ENCODE assay signal across 18 mouse cellular contexts in genomic region chr14:20599542-20599941, GRCm38 (mm10). TPM values are rescaled to one million over a fixed set of nuclear protein-coding genes. Genes with fewer than 3 reads are reported as not detected.
DNase-seq lines count a peak whose midpoint lies in the region; ATAC-seq and TF ChIP-seq lines count a peak whose summit lies in the region.
"Had no signal": no experiment of that assay in that cellular context is flagged by ENCODE, and none has a peak within 500 bp of the region (broad histone marks: within the 10 kb centered on the region; RNA-seq: fewer than 3 reads in every experiment).

No protein-coding gene starts in this region.

- WGBS in heart, postnatal 0 days, result 8% methylated on average over 2 of the region's 2 CpGs
- 17% methylated on average over 2 of the region's 2 CpGs for WGBS in liver, embryonic 15.5 days (ENCODE audit: insufficient replicate concordance)

- no peak overlapping the region for H3K4me2 ChIP-seq in heart, postnatal 0 days (ENCODE audit: low read depth, low read length)
- H3K4me2 ChIP-seq in liver, embryonic 15.5 days, result peak overlapping the region; percentile 33
- H3K4me2 ChIP-seq: embryonic facial prominence, embryonic 13.5 days; limb, embryonic 15.5 days had no signal

- H3K36me3 ChIP-seq in heart, postnatal 0 days (replicated peaks; ENCODE audit: control insufficient read depth, insufficient read depth, low read length), result no peaks in the 10 kb centered on the region
- no peaks in the 10 kb centered on the region for H3K36me3 ChIP-seq in liver, embryonic 15.5 days (replicated peaks)
- H3K36me3 ChIP-seq: limb, embryonic 15.5 days had no signal

- no peaks in the 10 kb centered on the region for H3K27me3 ChIP-seq in heart, postnatal 0 days (ENCODE audit: control insufficient read depth, insufficient read depth, low read length)
- no peaks in the 10 kb centered on the region for H3K27me3 ChIP-seq in liver, embryonic 15.5 days
- H3K27me3 ChIP-seq: embryonic facial prominence, embryonic 13.5 days; limb, embryonic 15.5 days; Patski had no signal

- no peak for TF ChIP-seq POLR2A in cortical plate, adult 2 months (IDR thresholded peaks at IDR 0.05; ENCODE audit: extremely low read depth, insufficient read depth, low read length)

- peak overlapping the region; percentile 46; the same call in 1 of the 2 replicates for H3K27ac ChIP-seq in gastrocnemius, adult 2 months
- peak overlapping the region; percentile 61; the same call in 1 of the 2 replicates for H3K27ac ChIP-seq in heart, postnatal 0 days (ENCODE audit: low read depth)
- peak overlapping the region; percentile 44; the same call in 1 of the 2 replicates for H3K27ac ChIP-seq in cortical plate, adult 2 months (ENCODE audit: insufficient read depth, low read length)
- peak overlapping the region; percentile 82 for H3K27ac ChIP-seq in liver, embryonic 15.5 days (replicated peaks)
- H3K27ac ChIP-seq: embryonic facial prominence, embryonic 13.5 days; limb, embryonic 15.5 days had no signal

- H3K4me1 ChIP-seq in heart, postnatal 0 days (ENCODE audit: control insufficient read depth, insufficient read depth), result peaks cover 12% of the 10 kb centered on the region; the same call in 1 of the 2 replicates
- peaks cover 5% of the 10 kb centered on the region; the same call in 1 of the 2 replicates for H3K4me1 ChIP-seq in cortical plate, adult 2 months (ENCODE audit: control insufficient read depth, insufficient read depth, low read length)
- H3K4me1 ChIP-seq in liver, embryonic 15.5 days (replicated peaks), result peaks cover 35% of the 10 kb centered on the region
- H3K4me1 ChIP-seq: limb, embryonic 15.5 days had no signal

- no peak for TF ChIP-seq CTCF in gastrocnemius, adult 2 months (IDR thresholded peaks at IDR 0.05)
- no peak for TF ChIP-seq CTCF in heart, postnatal 0 days (IDR thresholded peaks at IDR 0.05; ENCODE audit: low read depth)
- no peak for TF ChIP-seq CTCF in cortical plate, adult 2 months (IDR thresholded peaks at IDR 0.05; ENCODE audit: extremely low read depth, insufficient read depth, low read length)

- intact Hi-C loops in gastrocnemius, adult 2 months (cut with DNase I), result no loop called here
- intact Hi-C loops in heart, postnatal 25 days (cut with DNase I), result no loop called here

- no peak for DNase-seq in gastrocnemius, adult 2 months
- no peak for DNase-seq in gastrocnemius, postnatal 10 days
- DNase-seq in heart, postnatal 0 days (ENCODE audit: low spot score), result peak; percentile 43
- no peak for DNase-seq in heart, postnatal 25 days (ENCODE audit: low spot score)
- no peak for DNase-seq in kidney, postnatal 14 days
- no peak for DNase-seq in kidney, postnatal 10 days
- DNase-seq: adrenal gland, postnatal 36 days; cerebellum, postnatal 25 days; midbrain, embryonic 14.5 days; right cerebral cortex, adult 18-20 months; thymus, postnatal 36 days had no signal

- TF ChIP-seq EP300 in heart, postnatal 0 days (IDR thresholded peaks at IDR 0.05; ENCODE audit: low read depth), result no peak

- H3K9me3 ChIP-seq in heart, postnatal 0 days (replicated peaks; ENCODE audit: control insufficient read depth, low read length), result no peaks in the 10 kb centered on the region
- no peaks in the 10 kb centered on the region for H3K9me3 ChIP-seq in liver, embryonic 15.5 days (replicated peaks)
- H3K9me3 ChIP-seq: embryonic facial prominence, embryonic 13.5 days; limb, embryonic 15.5 days had no signal

- H3K9ac ChIP-seq in heart, postnatal 0 days (replicated peaks; ENCODE audit: low read depth, low read length), result no peak overlapping the region
- H3K9ac ChIP-seq in liver, embryonic 15.5 days, result no peak overlapping the region
- H3K9ac ChIP-seq: embryonic facial prominence, embryonic 13.5 days; limb, embryonic 15.5 days had no signal

- peak; percentile 49; the same call in 1 of the 2 replicates for ATAC-seq in heart, postnatal 0 days (ENCODE audit: insufficient read depth, low read depth)
- peak; percentile 98 for ATAC-seq in liver, embryonic 15.5 days (ENCODE audit: insufficient read depth)
- ATAC-seq: Patski had no signal

- H3K4me3 ChIP-seq in gastrocnemius, adult 2 months, result no peak overlapping the region
- no peak overlapping the region for H3K4me3 ChIP-seq in heart, postnatal 0 days (ENCODE audit: low read depth, low read length)
- no peak overlapping the region for H3K4me3 ChIP-seq in cortical plate, adult 2 months (ENCODE audit: insufficient read depth, low read length)
- no peak overlapping the region for H3K4me3 ChIP-seq in liver, embryonic 15.5 days (replicated peaks)
- H3K4me3 ChIP-seq: embryonic facial prominence, embryonic 13.5 days; limb, embryonic 15.5 days had no signal

RNA-seq across cellular contexts. Expression of gene Usp54, which starts 41.3 kb away (rescaled TPM):
- 1 to 10 TPM; 4.9 to 6.3 TPM for total RNA-seq in gastrocnemius, adult 2 months (2021)
- total RNA-seq in gastrocnemius, postnatal 10 days (2021), result 1 to 10 TPM; 8.3 to 8.5 TPM
- total RNA-seq in heart, postnatal 0 days (2014; rRNA removed; ENCODE audit: low replicate concordance), result 8.8 and 29.8 TPM in 2 replicates
- 2.8 and 3.0 TPM in 2 replicates for polyA plus RNA-seq in heart, postnatal 0 days (2015; fragmentation: Nextera tagmentation; extraction: Ambion mirVana)
- total RNA-seq in heart, postnatal 25 days (2021), result 10 to 100 TPM; 16.6 to 17.6 TPM
- 47.8 and 49.8 TPM in 2 replicates for polyA plus RNA-seq in cortical plate, adult 2 months (2012; rRNA removed)
- polyA plus RNA-seq in liver, embryonic 15.5 days (2015; fragmentation: Nextera tagmentation; extraction: Ambion mirVana), result 0.77 and 0.78 TPM in 2 replicates

RNA-seq across cellular contexts. Expression of gene Ppp3cb, which starts 53.2 kb away (rescaled TPM):
- total RNA-seq in gastrocnemius, adult 2 months (2021), result 100 to 1,000 TPM; 170 to 204 TPM
- total RNA-seq in gastrocnemius, postnatal 10 days (2021), result 100 to 1,000 TPM; 114 to 116 TPM
- 22.7 and 27.1 TPM in 2 replicates for total RNA-seq in heart, postnatal 0 days (2014; rRNA removed; ENCODE audit: low replicate concordance)
- polyA plus RNA-seq in heart, postnatal 0 days (2015; fragmentation: Nextera tagmentation; extraction: Ambion mirVana), result 23.2 and 25.5 TPM in 2 replicates
- 10 to 100 TPM; 62.4 to 64.3 TPM for total RNA-seq in heart, postnatal 25 days (2021)
- 162 and 167 TPM in 2 replicates for polyA plus RNA-seq in cortical plate, adult 2 months (2012; rRNA removed)
- polyA plus RNA-seq in liver, embryonic 15.5 days (2015; fragmentation: Nextera tagmentation; extraction: Ambion mirVana), result 18.2 and 18.3 TPM in 2 replicates

RNA-seq across cellular contexts. Expression of gene Myoz1, which starts 56.8 kb away (rescaled TPM):
- 1,000 to 10,000 TPM; 2,377 to 3,782 TPM for total RNA-seq in gastrocnemius, adult 2 months (2021)
- total RNA-seq in gastrocnemius, postnatal 10 days (2021), result 1,000 to 10,000 TPM; 1,648 to 1,795 TPM
- 17.7 and 25.0 TPM in 2 replicates for total RNA-seq in heart, postnatal 0 days (2014; rRNA removed; ENCODE audit: low replicate concordance)
- polyA plus RNA-seq in heart, postnatal 0 days (2015; fragmentation: Nextera tagmentation; extraction: Ambion mirVana), result 11.5 and 13.0 TPM in 2 replicates
- total RNA-seq in heart, postnatal 25 days (2021), result under 1 TPM; 0.39 to 0.67 TPM
- polyA plus RNA-seq in cortical plate, adult 2 months (2012; rRNA removed), result not detected in 2 replicates
- 2.8 and 4.4 TPM in 2 replicates for polyA plus RNA-seq in liver, embryonic 15.5 days (2015; fragmentation: Nextera tagmentation; extraction: Ambion mirVana)
- total RNA-seq: adrenal gland, postnatal 36 days; left cerebral cortex, postnatal 14 days had no signal
- polyA plus RNA-seq: forebrain, embryonic 11.5 days; midbrain, embryonic 14.5 days; Patski had no signal

Comparison
In these comparisons a context has a peak if more than half of its experiments do, and no peak if none do; other contexts are left out.
1. RNA of gene Myoz1, which starts 56.8 kb away (total RNA-seq): 2,377 to 3,782 TPM in gastrocnemius, adult 2 months and 1,648 to 1,795 TPM in gastrocnemius, postnatal 10 days; 17.7 to 25.0 TPM in heart, postnatal 0 days and 0.39 to 0.67 TPM in heart, postnatal 25 days; every median in the first group is over 10 times any median in the second.
2. Peak in every context shown above with its lines, with median percentiles within 50 percentile points of each other: H3K27ac ChIP-seq.